Mouse (Mus musculus) G1E (cell line): ENCODE data around the gene Oat. TPM values are rescaled to one million over a fixed set of nuclear protein-coding genes. Genes with fewer than 3 reads are reported as not detected.
A peak's percentile ranks its signal among the peaks of the same experiment; 100 is the strongest.

Source experiments
- ATAC-seq: 2 replicates; pipeline ENCODE4 v1.8.0; 2016; ENCODE audit warnings: mild to moderate bottlenecking; ENCODE audit not compliant: insufficient number of reproducible peaks, poor library complexity, low FRiP score, severe bottlenecking; ENCODE audit errors: extremely low read depth
- DNase-seq: peaks from one replicate; pipeline ENCODE4 v3.0.0; 2012; ENCODE audit warnings: low spot score
- H3K27me3 ChIP-seq: 2 replicates; pipeline ENCODE4 v1.6.1; 2012; ENCODE audit warnings: mild to moderate bottlenecking, low read length, inconsistent platforms; ENCODE audit not compliant: insufficient read depth
- H3K36me3 ChIP-seq: replicated peaks from 2 replicates; pipeline ENCODE3; 2012; ENCODE audit warnings: mild to moderate bottlenecking, inconsistent platforms
- H3K4me1 ChIP-seq: 2 replicates; pipeline ENCODE4 v1.6.1; 2012; ENCODE audit warnings: low read depth, low read length, inconsistent platforms, mixed read lengths; ENCODE audit not compliant: insufficient read depth
- H3K4me3 ChIP-seq: 2 replicates; pipeline ENCODE4 v1.5.1; 2012; ENCODE audit warnings: low read depth, mild to moderate bottlenecking, inconsistent platforms, low read length, moderate library complexity, mixed read lengths
- H3K9me3 ChIP-seq: replicated peaks from 2 replicates; pipeline ENCODE4 v1.6.1; 2012; ENCODE audit warnings: inconsistent platforms
- CTCF ChIP-seq: IDR thresholded peaks from 2 replicates; pipeline ENCODE4 v1.5.1; 2012; ENCODE audit warnings: low read depth, low read length, inconsistent platforms, mixed read lengths
- GATA1 ChIP-seq: IDR thresholded peaks from 2 replicates; pipeline ENCODE4 v1.6.1; 2012; ENCODE audit warnings: borderline replicate concordance, low read length, inconsistent platforms, mixed read lengths
- GATA2 ChIP-seq: IDR thresholded peaks from 2 replicates; pipeline ENCODE4 v1.6.1; 2012; ENCODE audit warnings: low read depth, low read length, inconsistent platforms, borderline replicate concordance
- POLR2AphosphoS5 ChIP-seq: IDR thresholded peaks from 2 replicates; pipeline ENCODE4 v1.6.1; 2012; ENCODE audit warnings: low read depth, low read length, inconsistent platforms; ENCODE audit not compliant: insufficient replicate concordance
- TAL1 ChIP-seq: conservative IDR thresholded peaks from 2 replicates; pipeline ENCODE4 v1.6.1; 2012; ENCODE audit warnings: low read depth, low read length, inconsistent platforms, mixed read lengths
- polyA plus RNA-seq: library from polyadenylated mRNA; stranded (reverse); fragments of >175 nt; gene quantifications from 2 replicates; pipeline ENCODE4 v1.2.3, GENCODE M21; 2012
- total RNA-seq, 2 experiments: library from RNA; stranded (forward) in 1 of 2; stranded (reverse) in 1 of 2; fragments of 200-1000 nt in 1 of 2; fragments of >200 nt in 1 of 2; fragmentation: Nextera tagmentation in 1 of 2; gene quantifications; 2 replicates each; pipeline ENCODE4 v1.2.3; 2014 to 2017

Oat gene
- total and polyA plus RNA-seq, 3 experiments = 2.5 to 109 (median 72.4) TPM

- Histone ChIP-seq H3K36me3 (no peaks in the 10 kb centered on the region), H3K9me3 (peaks cover 6% of the 10 kb centered on the region; the same call in 1 of the 2 replicates), H3K4me1 (no peaks in the 10 kb centered on the region; the same call in none of the 2 replicates), H3K27me3 (peaks cover 26% of the 10 kb centered on the region), H3K4me3 (no peak overlapping the region)
- DNase-seq (no peak), ATAC-seq (no peak)
- no peak for TF ChIP-seq POLR2AphosphoS5
- TF ChIP-seq GATA2 = no peak
- TF ChIP-seq TAL1 = no peak
- no peak for TF ChIP-seq GATA1
- TF ChIP-seq CTCF = no peak
These were observed 24.7 kb upstream of the Oat start for GRCm38 (mm10) chr7:132600926-132601325.

DNA sequence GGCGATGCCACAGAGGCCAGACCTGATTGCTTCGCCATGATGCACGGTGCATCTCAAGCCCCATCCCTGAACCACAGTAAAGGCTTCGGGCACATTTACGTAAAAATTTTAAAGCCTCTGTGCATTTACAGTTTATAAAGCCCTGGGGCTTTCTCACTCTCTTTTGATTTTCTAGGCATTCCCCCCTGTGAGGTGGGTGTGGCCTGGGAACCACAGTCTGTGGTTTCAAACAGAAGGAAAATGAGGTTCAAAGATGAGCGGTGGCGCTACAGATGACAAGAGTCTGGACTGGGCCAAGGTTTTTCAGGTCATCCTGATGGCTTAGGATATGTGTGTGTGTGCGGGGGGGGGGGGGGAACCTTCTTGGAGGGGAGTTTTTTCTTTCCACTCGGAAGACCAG lies 23.8 kb upstream of the Oat start:
- H3K4me1 ChIP-seq = no peaks in the 10 kb centered on the region; the same call in none of the 2 replicates
- ATAC-seq (no peak), DNase-seq (no peak)
- H3K9me3 ChIP-seq = peaks cover 6% of the 10 kb centered on the region; the same call in 1 of the 2 replicates
- no peak overlapping the region for H3K4me3 ChIP-seq
- TF ChIP-seq CTCF = no peak
- TF ChIP-seq TAL1 = no peak
- no peak for TF ChIP-seq GATA1
- no peak for TF ChIP-seq POLR2AphosphoS5
- TF ChIP-seq GATA2 = no peak
- H3K36me3 ChIP-seq = no peaks in the 10 kb centered on the region
- H3K27me3 ChIP-seq = peaks cover 26% of the 10 kb centered on the region

GRCm38 (mm10) chr7:132599071-132599975 lies 23.1 kb upstream of the Oat start, which contains the start of gene Nkx1-2:
Gene Nkx1-2 (minus strand): TSS chr7:132599637.
- H3K4me1 ChIP-seq = no peaks in the 10 kb centered on the region; the same call in none of the 2 replicates
- H3K27me3 ChIP-seq = peaks cover 26% of the 10 kb centered on the region
- H3K4me3 ChIP-seq = no peak within 1 kb of the TSS
- no peak for TF ChIP-seq GATA2
- TF ChIP-seq GATA1 = no peak
- no peak for TF ChIP-seq TAL1
- TF ChIP-seq CTCF = no peak
- peaks cover 6% of the 10 kb centered on the region; the same call in 1 of the 2 replicates for H3K9me3 ChIP-seq
- no peaks in the 10 kb centered on the region for H3K36me3 ChIP-seq
- DNase-seq (no peak), ATAC-seq (no peak)

- TF ChIP-seq GATA1 = no peak
- no peak for TF ChIP-seq TAL1
- no peak for TF ChIP-seq POLR2AphosphoS5
- no peak for TF ChIP-seq CTCF
- no peak for TF ChIP-seq GATA2
- DNase-seq (no peak), ATAC-seq (no peak)
- 0 out of 2 replicates have a peak overlapping the region, but pooled peaks have one; percentile 11 for H3K4me3 ChIP-seq
- no peaks in the 10 kb centered on the region; the same call in none of the 2 replicates for H3K4me1 ChIP-seq
- H3K9me3 ChIP-seq = peaks cover 6% of the 10 kb centered on the region; the same call in 1 of the 2 replicates
- peaks cover 20% of the 10 kb centered on the region for H3K27me3 ChIP-seq
- no peaks in the 10 kb centered on the region for H3K36me3 ChIP-seq
These were observed 21.2 kb upstream of the Oat start for GRCm38 (mm10) chr7:132597251-132598041.

DNA sequence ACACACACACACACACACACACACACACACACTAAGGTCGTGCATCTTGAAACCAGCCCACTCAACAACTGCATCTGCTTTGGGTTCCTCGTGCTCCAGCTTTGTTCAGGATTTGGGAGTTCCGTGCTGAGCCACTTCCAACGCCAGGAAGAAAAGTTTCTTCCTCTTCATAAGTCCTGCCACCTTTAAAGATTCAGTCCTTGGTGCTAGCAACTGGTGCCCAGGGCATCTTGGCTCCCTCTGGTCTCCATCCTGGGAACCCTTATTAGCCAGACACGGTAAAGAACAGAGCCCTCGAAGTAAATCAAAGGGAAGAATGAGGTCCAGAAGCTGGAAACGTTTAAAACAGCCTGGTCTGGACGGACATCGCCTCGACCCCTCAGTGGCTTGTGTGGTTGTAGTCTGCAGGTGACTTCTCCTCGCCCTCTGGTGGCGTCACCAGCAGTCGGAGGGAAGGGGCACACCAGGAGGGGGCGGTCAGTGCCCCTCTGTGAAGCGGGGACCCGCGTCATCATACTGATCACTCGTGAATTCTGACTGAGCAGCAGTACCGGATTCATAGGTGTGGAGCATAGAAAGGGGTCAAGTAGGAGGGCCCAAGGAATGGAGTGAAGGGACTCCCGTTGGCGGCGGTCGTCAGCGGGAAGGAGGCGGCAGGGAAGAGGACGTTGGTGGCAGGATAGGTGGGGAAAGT lies 20.5 kb upstream of the Oat start:
- TF ChIP-seq CTCF (no peak), POLR2AphosphoS5 (no peak), GATA1 (no peak), TAL1 (no peak), GATA2 (no peak)

More for the DNA sequence above, 20.5 kb upstream of the Oat start:
- Histone ChIP-seq H3K9me3 (peaks cover 6% of the 10 kb centered on the region; the same call in 1 of the 2 replicates), H3K27me3 (peaks cover 18% of the 10 kb centered on the region), H3K4me3 (0 out of 2 replicates have a peak overlapping the region, but pooled peaks have one; percentile 11), H3K4me1 (no peaks in the 10 kb centered on the region; the same call in none of the 2 replicates), H3K36me3 (no peaks in the 10 kb centered on the region)
- ATAC-seq (no peak), DNase-seq (no peak)
